Mouse (Mus musculus) cerebellum, adult 8-10 months (tissue): ENCODE data around the gene Ttc9c.

Source experiments
- DNase-seq: peaks from one replicate; pipeline ENCODE4 v3.0.0; 2022

The Ttc9c gene

GRCm38 (mm10) chr19:8773409-8773808 lies 45.7 kb downstream of the Ttc9c start:
- DNase-seq: no peak

GRCm38 (mm10) chr19:8772996-8773395 lies 46.1 kb downstream of the Ttc9c start:
- no peak for DNase-seq

GRCm38 (mm10) chr19:8770567-8771270 lies 48.4 kb downstream of the Ttc9c start, which contains the start of gene Tmem223:
Gene Tmem223, plus strand, starts transcription at chr19:8770996.
- DNase-seq: peak; percentile 76

GRCm38 (mm10) chr19:8765562-8765961 lies 53.6 kb downstream of the Ttc9c start:
- DNase-seq: no peak

- no peak for DNase-seq
Observed at GRCm38 (mm10) chr19:8763276-8763675, 55.9 kb downstream of the Ttc9c start.

- no peak for DNase-seq
Observed at GRCm38 (mm10) chr19:8760757-8761156, 58.4 kb downstream of the Ttc9c start.
